Mouse (Mus musculus) urinary bladder, postnatal 10 days (tissue): ENCODE data around the gene Gata1.
"Not testable (repeated sequence)": the region's sequence is repeated elsewhere in the genome, so short reads cannot be mapped to it uniquely, and the experiment has no call there.

Experiments used
- DNase-seq: peaks from one replicate; pipeline ENCODE4 v3.0.0; 2022; ENCODE audit warnings: low spot score

Gene Gata1

GRCm38 (mm10) chrX:7977892-7978291 lies at the start of gene Gata1:
Gene Gata1 (minus strand): TSS chrX:7978071.
- DNase-seq = no peak

GRCm38 (mm10) chrX:8026811-8027210 lies 48.9 kb upstream of the Gata1 start:
- DNase-seq = no peak

GRCm38 (mm10) chrX:8024795-8025194 lies 46.9 kb upstream of the Gata1 start:
- DNase-seq = no peak

GRCm38 (mm10) chrX:8020111-8020778 lies 42.4 kb upstream of the Gata1 start:
- DNase-seq = no peak

GRCm38 (mm10) chrX:8018286-8018685 lies 40.4 kb upstream of the Gata1 start, which contains the start of gene Glod5:
Gene Glod5 (minus strand): TSS chrX:8018492.
- DNase-seq = no peak

GRCm38 (mm10) chrX:8017142-8017541 lies 39.3 kb upstream of the Gata1 start:
- no peak for DNase-seq

- DNase-seq = not testable (repeated sequence)
These were observed 37.8 kb upstream of the Gata1 start for GRCm38 (mm10) chrX:8015675-8016074.

GRCm38 (mm10) chrX:8013569-8014314 lies 35.9 kb upstream of the Gata1 start:
- no peak for DNase-seq

- no peak for DNase-seq
These were observed 35.3 kb upstream of the Gata1 start for GRCm38 (mm10) chrX:8013157-8013556.

- not testable (repeated sequence) for DNase-seq
These were observed 31.5 kb upstream of the Gata1 start for GRCm38 (mm10) chrX:8009356-8009755.

GRCm38 (mm10) chrX:8008543-8008942 lies 30.7 kb upstream of the Gata1 start:
- DNase-seq = no peak

- DNase-seq = no peak
These were observed 25.1 kb upstream of the Gata1 start for GRCm38 (mm10) chrX:8002971-8003370.

GRCm38 (mm10) chrX:8002001-8002400 lies 24.1 kb upstream of the Gata1 start:
- no peak for DNase-seq

GRCm38 (mm10) chrX:8000546-8001192 lies 22.8 kb upstream of the Gata1 start:
- no peak for DNase-seq

- no peak for DNase-seq
These were observed 15.3 kb upstream of the Gata1 start for GRCm38 (mm10) chrX:7993068-7993735.

- DNase-seq = no peak
These were observed 14.7 kb upstream of the Gata1 start for GRCm38 (mm10) chrX:7992379-7993067.

- no peak for DNase-seq
These were observed 3.5 kb upstream of the Gata1 start for GRCm38 (mm10) chrX:7981368-7981767.

GRCm38 (mm10) chrX:7971292-7971691 lies 6.6 kb downstream of the Gata1 start:
- no peak for DNase-seq

- no peak for DNase-seq
These were observed 9.0 kb downstream of the Gata1 start for GRCm38 (mm10) chrX:7968899-7969298.

- DNase-seq = no peak
These were observed 9.6 kb downstream of the Gata1 start for GRCm38 (mm10) chrX:7968226-7968625.

- no peak for DNase-seq
These were observed 10.2 kb downstream of the Gata1 start for GRCm38 (mm10) chrX:7967596-7968201.
